Mouse (Mus musculus) liver (tissue): ENCODE measurements around the gene Ccr6.
A peak's percentile ranks its signal among the peaks of the same experiment; 100 is the strongest.
"Not testable (repeated sequence)": the region's sequence is repeated elsewhere in the genome, so short reads cannot be mapped to it uniquely, and the experiment has no call there.

Experiments used
- DNase-seq: peaks from one replicate; pipeline ENCODE4 v3.0.0-alpha.2; 2020; ENCODE audit warnings: mixed read lengths

The Ccr6 gene

DNA sequence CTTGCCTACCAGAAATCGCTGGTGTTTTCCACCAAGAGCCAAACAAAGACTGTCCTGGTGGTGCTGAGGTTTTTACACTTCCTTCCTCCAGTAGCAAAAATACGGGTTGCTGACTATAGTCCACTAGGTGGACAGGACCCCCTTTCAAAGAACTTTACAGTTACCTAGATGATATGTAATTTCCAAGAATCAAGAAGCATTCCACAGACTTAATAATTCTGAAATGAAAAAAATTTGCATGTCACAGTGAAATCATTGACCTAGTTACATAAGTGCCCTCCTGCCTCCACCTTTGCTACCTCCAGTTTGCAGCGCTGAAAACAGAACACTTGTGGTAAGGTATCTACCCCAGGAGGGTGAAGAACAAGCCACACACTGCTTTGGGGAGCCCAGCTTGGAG is at the start of gene Ccr6:
Gene Ccr6, plus strand, starts transcription at position 301 of the 400 bp plus-strand sequence.
- DNase-seq, result no peak

DNA sequence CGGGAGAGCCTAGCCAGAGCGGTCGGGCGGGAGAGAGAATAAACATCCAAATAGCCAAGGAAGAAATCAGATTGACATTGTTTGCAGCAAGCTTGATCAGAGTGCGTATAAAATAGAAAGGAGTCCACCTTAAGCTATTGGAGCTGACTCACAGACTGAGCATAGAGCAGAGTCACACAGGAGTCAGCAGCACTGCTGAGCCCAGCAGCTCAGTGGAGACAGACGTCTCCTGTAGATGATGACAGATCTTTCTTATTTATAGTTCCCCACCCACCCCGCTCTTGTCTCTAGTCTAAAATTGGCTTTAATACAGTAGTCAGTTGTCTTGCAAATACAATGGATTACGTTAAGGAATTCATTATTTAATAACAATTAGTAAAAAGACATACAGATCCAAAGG is 42.2 kb upstream of the Ccr6 start:
- DNase-seq, result no peak

DNA sequence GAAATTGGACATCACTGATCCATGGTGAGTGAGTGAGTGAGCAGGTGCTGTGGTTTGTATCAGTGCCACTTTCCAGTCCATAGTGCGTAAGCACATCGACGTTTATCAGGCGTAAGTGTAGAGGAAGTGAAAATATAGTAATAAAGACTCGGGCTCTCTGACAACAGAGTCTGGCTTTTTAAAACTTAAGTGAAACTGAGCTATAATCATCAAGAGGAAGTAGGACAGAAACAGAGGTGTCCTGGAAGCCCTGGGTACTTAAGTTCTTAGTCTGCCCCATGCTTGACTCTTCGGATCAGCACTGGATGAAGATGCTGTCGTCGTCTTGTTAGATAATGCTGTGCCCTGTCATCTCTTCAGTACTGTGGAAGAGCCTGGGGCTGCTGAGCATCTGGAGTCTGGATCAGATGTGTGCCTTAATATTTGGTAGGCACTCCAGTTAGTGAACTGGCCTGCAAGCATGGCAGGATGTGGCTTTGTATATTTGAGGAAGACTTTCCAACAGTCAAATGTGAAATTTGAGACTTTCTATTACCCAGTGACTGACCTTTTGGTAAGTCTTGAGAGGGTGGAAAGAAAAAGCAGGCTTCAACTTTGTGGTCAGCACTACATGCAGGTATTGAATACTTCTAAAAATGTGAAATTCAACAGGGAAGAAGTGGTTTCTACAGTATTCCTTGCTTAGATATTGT is 40.0 kb upstream of the Ccr6 start:
- no peak for DNase-seq

DNA sequence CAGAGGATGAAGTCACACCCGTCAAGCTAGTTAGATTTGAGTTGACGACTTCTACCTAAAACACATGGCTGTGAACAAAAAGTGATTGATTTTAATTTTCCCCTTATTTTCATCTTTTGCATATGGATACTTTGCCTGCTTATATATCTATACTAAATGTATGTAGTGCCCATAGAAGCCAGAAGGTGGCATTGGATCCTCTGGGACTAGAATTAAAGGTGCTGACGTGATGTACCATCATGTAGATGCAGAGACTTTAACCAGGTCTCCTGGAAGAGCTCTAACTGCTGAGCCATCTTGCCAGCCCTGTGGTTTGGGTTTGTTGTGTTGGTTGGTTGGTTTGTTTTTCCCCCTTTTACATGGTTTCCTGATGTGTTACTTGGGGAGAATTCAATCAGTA is 38.2 kb upstream of the Ccr6 start:
- no peak for DNase-seq

DNA sequence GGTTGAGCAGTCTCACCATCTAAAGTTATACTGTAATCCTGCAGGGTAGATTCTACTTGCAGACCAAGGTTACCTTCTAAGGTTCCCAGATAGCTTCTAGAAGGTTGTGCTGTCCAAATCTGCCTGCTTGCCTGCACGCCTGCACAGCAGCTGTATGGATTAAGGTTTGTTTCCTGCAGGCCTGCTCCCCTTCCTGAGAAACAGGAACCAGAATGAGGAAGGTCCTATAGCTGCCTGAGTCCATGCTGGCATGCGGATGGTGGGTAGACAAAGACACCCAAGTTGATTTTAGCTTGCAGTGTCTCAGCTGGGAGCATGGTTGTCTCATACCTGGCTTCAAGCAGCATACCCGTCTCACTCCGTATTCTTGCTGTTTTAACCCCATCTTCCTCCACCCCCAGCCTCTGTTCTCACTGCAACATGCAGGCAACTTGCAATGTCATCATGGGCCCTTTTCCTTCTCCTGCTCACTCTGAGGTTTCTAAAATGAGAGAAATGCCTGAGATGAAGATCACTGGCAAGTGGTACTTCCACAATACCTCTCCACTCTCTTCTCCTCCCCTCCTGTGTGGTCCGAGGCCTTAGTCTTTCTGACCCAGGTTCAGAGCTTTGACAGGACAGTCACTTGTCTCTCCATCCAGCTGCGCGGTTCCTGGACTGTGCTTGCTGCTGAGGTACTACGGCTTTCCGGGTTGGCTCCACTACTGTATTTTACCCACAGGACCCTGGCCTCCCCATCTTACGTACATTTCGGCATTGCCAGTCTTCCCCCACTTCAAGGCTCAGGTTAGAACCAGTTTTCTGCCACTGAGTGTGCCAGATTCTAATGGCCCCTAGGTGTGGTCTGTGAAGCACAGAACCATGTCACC is 36.5 kb upstream of the Ccr6 start:
- peak; percentile 8 for DNase-seq

DNA sequence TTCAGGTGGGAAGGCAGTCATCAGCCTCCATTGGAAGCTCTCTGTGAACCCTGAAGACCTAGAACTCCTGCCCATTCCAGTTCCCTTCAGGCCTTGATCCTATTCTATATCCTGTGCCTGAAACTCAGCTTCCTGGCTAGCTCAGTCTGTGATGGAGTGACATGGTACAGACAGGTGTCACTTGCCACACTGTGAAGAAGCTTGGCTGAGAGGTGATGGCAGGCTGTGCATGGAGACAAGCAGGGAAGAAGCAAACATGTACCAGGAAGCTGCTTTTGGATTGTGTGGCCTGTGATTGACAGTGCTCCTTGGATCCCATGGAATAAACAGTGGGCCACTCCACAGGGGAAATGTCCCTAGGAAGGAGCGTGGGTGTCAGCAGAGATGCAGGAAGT is 35.9 kb upstream of the Ccr6 start:
- DNase-seq, result no peak

DNA sequence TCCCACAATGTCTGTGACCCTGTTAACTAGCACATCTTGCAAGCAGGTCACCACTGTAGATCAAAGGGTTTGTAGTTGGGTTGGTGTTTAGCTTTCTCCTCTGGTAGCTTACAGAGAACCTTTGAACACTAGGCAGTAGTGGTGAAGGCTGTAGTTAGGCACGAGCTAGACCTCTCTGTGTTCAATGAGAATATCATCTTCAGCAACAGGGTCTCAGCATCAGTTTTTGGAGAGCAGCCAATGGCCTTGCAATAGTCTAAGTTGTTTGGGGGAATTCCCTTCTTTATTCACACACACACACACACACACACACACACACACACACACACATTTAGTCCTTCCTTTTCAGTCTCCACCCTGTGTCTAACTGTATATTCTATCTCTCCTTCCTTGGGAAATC is 32.4 kb upstream of the Ccr6 start:
- no peak for DNase-seq

DNA sequence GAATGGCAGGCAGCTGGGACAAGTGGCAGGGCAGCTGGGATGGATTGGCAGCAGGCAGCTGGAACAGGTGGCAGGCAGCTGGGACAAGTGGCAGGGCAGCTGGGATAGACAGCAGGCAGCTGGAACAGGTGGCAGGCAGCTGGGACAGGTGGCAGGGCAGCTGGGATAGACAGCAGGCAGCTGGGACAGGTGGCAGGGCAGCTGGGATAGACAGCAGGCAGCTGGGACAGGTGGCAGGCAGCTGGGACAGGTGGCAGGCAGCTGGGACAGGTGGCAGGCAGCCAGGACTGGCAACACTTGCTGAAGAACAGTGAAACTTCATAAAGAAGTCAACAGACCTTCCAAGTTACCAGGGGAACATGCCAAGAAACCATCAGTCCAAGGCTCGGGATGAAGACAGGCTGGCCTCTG is 30.6 kb upstream of the Ccr6 start:
- DNase-seq, result not testable (repeated sequence)

DNA sequence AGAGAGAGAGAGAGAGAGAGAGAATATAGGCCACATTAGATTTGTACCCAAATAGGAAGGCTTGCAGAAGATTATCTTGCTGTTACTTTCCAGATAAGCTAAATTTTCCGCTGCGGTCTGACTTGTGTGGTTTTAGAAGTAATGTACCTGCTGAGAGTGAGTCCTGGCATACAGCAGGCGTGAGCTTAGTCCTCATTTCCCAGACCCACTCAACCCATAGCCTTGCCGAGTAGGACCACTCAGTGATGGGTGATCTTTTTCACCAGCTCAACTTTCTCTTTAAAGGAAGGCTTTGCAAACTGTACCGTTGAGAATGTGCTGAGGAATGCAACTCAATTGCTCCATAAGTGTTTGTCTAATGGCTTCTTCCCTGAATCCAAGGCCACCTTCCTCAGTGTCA is 29.2 kb upstream of the Ccr6 start:
- DNase-seq, result no peak

DNA sequence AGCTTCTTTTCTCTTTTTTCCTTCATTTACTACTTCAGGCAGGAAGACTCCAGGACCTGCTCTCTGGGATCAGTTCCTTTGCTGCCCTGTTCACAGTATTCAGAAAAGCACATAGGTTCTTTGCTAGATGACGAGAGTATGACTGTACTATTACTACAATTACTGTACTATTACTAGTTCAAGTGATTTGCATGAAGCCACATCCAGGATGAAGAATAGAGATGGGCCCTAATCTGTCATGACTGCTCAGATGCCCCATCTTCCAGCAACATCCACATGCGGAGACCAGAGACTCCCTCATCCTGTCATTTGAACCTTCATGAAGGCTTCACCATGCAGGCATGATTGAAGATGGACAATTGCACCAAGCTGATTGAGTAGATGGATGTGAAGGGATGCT is 26.1 kb upstream of the Ccr6 start:
- DNase-seq, result no peak

DNA sequence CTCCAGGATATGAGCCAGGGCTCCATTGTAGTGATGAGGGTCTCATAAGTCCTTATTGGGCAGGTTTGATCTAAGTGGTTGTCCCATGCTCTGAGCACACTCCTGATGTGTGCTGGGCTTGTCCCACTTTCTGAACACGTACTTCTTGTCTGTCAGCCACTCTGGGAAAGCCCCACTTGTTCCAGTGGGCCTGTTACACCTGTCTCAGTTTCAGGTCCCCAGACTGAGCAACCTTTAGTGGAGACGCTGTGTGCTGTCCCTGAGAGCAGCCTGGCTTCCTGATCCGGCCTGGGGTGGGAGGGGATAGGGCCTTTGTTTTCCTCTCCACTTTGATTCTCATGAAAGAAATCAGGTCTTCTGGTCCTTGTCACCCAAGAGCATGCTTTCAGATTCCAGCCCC is 25.7 kb upstream of the Ccr6 start:
- DNase-seq, result no peak

DNA sequence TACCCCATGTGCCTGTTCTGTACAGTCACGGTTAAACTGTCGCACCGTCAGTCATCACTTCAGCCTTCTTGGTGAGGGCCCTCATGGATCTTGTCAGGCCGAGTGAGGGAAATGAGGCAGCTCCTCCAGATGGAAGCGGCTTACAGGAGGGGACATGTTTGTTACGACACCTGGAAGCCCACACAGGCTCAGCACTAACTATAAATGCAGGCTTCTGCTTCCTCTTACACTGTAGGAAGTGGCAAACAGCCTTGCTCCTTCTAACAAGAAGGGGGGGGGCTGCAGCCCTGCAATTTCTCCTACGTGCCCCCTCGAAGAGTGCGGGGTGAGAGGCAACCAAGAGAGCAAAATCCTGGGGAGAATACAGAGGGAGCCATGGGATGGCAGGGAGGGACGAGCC is 25.2 kb upstream of the Ccr6 start:
- DNase-seq, result no peak

DNA sequence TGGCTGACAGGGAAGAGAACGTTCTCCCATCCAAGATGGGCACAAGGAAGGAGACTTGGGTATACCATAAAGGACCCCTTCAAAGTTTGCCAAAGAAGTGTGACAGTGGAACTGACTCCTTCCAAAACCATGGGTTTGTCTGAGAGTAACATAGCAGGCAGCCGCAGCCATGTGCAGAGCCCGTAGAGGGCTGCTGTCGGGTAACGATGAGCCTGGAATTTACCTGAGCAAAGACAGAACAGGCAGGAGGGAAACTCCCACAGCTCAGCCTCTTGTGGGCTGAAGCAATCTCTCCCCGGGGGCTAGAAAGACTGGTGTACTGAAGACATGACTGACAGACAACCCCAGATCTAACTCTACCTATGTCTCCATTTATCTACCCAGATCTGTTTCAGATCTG is 24.4 kb upstream of the Ccr6 start:
- DNase-seq, result no peak

DNA sequence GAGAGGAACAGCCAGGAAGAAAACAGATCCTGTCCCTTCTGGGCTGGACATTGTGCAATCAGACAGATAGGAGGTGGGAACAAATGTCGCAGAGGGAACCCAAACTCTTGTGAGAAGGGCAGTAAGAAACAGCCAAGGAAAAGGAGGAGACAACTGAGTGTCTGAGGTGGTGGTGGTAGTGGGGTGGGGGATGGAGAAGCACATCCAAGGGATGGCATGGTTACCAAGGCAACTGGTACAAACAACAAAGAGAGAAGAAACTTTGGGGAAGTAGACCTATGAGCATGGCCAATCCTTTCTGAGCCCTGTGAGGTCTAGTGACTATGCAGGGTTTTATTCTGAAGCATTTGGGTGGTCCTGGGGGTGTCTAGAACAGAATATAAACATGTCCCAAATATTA is 21.5 kb upstream of the Ccr6 start:
- DNase-seq, result no peak

DNA sequence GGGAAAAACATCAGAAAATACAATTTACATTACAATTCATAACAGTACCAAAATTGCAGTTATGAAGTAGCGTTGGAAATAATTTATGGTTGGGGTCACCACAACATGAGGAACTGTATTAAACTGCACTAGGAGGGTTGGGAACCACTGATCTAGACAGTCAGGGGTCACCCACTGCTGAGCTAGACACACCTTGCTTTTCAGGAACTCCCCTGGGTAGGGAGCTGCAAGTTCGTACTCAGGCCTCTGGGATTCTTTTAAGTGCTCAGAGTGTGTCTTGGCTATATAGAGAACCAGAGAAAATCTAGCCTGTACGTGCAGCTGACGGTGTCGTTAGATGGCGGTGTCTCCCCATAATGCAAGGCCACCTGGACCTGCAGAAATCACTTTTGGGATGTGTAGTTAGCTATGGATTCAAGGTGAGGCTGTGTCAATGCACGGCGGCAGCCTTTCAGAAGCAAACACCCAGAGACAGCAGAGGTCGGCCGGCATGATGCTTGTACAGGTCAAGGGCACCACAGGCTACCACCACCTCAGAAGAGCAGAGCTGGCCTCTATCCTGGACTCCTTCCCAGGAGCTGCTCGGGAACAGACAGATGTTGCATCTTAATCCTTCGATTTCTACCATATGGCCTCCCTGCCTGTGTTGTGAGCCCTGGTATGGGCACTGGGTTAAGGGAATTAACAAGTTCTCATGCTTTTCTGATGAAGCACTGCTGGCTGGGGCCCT is 20.7 kb upstream of the Ccr6 start:
- no peak for DNase-seq

DNA sequence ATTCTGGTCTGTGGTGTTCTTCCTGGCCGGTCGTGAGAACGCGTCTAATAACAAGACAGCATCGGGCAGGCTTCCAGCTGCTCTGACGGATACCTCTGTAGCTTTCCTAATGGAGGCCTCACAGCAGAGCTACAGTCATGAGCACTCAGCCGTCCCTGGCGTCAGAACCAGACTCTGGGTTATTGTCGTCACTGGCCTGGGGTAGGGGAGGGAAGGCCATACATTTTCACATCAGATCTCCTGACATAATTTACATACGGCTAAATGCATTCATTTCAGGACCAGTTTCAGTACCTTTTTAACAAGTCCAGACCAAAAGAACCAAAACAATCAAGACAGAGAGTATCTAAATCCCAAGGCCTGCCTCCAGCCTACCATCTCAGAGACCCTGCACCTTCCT is 12.6 kb upstream of the Ccr6 start:
- no peak for DNase-seq

DNA sequence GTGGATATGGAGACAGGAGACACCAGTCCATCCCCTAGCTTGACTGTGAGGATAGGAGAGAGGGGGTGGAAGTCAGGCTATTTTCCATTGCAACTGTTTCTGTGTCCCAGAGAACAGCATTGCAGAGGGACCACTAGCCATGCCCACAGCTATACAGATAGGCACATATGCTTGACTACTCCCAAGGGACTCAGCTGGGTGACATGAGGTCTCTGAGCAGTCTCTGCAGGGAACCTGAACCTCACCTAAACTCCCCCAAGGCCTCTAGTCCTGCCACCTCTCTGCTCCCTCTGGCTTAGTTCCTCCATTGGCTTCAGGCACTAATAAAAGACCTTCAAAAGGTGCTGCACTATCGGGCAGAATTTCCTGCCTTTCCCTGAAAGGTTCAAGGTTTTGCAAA is 11.8 kb upstream of the Ccr6 start:
- DNase-seq, result no peak

DNA sequence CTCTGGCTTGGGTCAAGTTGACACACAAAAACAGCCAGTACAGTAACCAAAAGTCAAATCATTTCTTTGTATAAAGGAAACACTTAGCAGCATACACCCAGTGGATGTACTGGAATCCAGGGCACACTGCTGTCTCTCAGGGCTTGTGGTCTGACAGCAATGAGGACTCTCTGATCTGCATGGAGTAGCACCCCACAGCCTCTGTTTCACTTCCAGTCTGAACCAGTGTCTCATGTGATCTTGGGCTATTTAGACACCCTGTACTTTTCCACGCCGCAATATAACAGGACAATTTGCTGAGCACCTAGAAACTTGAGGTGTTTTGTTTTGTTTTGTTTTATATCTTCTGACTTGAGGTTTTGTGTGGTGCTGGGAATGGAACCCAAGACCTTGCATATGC is 10.7 kb upstream of the Ccr6 start:
- no peak for DNase-seq

DNA sequence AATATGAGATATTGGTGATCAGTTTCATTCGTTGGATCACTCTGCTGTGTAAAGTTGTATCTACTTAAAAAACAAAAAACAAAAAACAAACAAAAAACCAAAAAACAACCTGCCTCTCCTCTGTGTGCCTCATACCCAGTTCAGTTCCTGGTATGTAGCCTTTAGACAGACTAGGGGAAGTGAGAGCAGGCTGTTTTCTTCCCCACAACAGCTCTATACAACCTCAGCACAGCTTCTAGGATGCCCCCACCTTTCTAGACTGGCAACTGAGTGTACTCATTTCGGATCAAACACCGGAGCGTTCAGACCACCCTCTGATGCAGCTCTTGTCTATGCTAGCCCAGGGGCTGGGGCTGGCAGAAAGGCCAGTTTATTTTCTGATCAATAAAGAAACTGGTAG is 10.1 kb upstream of the Ccr6 start:
- DNase-seq, result no peak

DNA sequence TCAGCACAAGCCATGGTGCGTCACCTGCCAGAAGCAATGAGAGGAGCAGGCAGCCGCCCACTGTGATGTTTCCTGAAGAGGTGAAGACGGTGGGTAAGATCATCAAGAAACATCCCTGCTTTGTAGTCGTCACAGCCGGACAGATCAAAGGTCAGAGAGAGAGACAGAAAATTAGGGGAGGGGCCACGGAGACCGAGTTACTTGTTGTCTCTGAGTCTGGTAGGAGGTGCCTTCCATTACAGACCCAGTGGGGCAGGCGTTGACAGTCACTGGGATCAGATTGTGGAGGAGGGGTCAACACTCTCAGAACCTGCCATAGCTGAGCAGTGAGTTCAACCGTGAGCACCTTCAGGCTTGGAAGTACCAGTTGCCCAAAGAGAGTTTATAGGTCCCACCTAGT is 7.2 kb upstream of the Ccr6 start:
- DNase-seq, result no peak

DNA sequence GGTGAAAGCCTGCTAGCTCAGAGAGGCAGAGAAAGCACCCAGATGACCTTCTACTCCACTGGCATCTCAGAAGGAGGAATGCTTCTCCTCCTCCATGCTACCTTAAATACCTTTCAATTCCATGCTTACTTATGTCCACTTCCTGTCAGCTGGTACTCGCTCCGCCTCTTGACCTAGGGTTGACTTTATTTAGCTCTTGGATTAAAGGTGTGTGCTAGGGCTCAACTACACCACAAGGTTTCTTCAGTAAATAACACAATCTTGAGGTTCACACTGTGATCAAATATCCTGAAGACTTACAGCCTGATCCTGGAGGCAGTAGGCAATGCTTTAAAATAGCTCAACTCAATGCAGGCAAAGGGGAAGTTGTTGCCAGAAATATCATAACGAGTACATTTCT is 6.2 kb upstream of the Ccr6 start:
- DNase-seq, result no peak

DNA sequence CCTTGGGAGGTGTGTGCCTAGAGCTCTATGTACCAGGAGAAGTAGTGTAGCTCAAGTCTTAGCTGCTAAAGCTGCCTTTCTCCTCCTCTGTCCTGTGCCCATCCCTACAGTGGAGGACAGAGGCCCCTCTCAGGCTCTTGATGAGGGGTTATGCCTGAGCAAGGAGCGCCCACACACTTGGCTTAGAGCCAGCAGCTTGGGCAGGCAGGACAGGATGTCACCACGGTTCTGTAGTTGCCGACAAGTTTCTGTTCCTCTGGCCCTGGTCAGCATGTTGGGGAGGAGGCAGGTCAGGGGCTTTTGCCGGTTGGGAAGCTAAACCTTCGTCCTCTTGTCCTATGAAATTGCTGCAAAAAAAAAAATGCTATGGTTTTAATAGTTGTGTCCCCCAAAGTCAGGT is 3.8 kb upstream of the Ccr6 start:
- no peak for DNase-seq

DNA sequence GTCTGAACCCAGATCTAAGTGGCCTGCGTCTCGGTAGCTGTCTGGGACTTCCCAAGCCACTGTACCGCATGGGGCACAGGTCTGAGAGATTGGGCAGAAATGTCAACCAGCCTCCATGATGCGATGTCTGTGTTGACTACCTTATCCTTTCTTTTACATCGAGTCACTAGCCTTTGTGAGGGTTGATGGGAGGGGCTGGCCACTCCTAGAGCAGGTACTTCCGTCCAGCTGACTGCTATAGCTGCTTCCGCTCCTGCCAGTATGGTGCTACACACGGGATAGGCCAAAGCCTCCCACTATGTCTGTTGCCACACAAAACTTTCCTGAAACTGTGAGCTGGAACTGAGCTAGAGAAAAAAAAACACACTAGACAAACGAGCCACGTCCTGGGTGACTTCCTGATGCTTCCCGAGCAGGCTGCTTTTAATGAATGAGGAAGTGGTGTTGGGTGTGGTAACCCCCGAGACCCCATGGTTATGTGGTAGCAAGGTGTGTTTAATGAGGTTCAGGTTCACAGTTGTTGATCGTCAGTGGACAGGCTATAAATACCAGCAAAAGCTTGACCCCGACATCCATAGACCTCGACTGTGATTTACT is 2.1 kb upstream of the Ccr6 start:
- DNase-seq, result no peak

DNA sequence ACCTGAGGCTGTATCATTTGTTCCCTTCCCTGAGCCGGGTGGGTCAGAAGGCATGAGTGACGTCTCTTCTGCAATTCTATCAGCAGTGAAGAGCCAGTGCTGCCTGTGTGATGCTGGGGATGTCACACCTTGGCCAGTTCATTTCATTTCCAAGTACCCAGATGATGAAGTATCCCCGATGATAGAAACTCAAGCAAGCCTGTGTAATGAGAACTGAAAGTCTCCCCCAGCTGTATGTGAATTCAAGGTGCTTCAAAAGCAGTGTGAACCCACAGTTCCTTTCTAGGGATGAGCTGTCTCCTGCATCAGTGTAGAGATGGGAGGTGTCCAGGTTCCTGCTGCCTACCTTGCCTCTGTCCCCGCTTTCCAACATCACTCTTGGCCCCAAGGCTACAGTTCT is 1.3 kb upstream of the Ccr6 start:
- no peak for DNase-seq
